Mouse (Mus musculus): ENCODE results near the gene Entpd1.

DNA sequence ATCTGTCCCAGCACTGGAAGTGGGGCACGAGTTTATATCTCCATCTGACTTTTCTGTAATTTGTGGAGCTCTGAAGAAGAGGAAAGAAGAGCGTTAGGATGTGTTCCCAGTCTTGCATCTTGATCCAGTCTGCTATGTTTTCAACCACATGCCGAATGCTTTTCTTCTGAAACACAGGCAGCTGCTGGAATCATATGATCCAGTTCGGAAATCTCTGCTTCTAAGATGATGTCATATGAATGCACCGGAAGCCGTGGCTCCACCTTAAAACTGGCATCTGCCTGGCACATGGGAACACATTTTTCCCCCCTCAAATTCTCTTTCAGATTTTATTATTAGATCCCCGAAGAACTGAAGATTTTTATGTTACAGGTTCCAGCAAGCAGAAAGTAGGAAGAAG, 2.6 kb downstream of the Entpd1 start:
- TF ChIP-seq CTCF (conservative IDR thresholded peaks at IDR 0.05; ENCODE audit: insufficient read depth, insufficient read length, low read depth, low read length) (no peak), POLR2A (IDR thresholded peaks at IDR 0.05; ENCODE audit: low read depth, low read length) (no peak)

Data from kidney, adult 2 months (tissue).